Mouse (Mus musculus): ENCODE measurements at regions not wholly inside any gene's neighbourhood (a gene's known extent, or its start where the extent isn't known, plus 50 kb on each side); places are given as distances from the start of the nearest gene placed in this dataset.
A peak's percentile ranks its signal among the peaks of the same experiment; 100 is the strongest.
"Not testable (repeated sequence)": the region's sequence is repeated elsewhere in the genome, so short reads cannot be mapped to it uniquely, and the experiment has no call there.

DNA sequence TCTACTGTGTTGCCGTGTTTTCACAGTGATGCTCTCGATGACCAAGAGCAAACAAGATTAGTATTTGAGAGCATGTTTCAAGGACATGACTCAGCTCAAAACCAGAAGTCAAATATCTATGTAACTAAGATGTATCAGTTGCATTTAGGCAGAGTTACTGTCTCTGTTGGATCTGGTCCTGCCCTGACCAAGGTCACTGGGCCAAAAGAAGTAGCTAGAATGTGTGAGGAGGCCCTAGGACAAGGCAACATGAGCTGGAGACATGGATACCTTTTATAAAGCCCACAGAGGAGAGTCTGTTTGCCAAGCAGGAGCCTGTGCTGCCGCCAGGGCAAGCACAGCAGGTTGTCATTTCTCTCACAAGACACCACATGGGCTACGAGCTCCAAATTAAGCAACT is 132.6 kb downstream of the Dad1 start:
- Histone ChIP-seq H3K27ac (replicated peaks; ENCODE audit: low read depth, low read length) (no peak overlapping the region), H3K36me3 (ENCODE audit: control insufficient read depth, insufficient read depth, low read length) (no peaks in the 10 kb centered on the region), H3K4me1 (ENCODE audit: control insufficient read depth, insufficient read depth, low read length) (0 out of 2 replicates have a peak, but pooled peaks cover 5% of the 10 kb centered on the region), H3K9ac (ENCODE audit: low read depth, low read length, severe bottlenecking) (no peak overlapping the region), H3K4me2 (replicated peaks; ENCODE audit: low read depth, low read length, severe bottlenecking) (no peak overlapping the region), H3K9me3 (ENCODE audit: control insufficient read depth, low read length) (no peaks in the 10 kb centered on the region), H3K27me3 (ENCODE audit: control insufficient read depth, insufficient read depth, low read length) (no peaks in the 10 kb centered on the region), H3K4me3 (replicated peaks; ENCODE audit: low read length) (no peak overlapping the region)
- TF ChIP-seq POLR2A (IDR thresholded peaks at IDR 0.05; ENCODE audit: borderline replicate concordance, extremely low read depth, insufficient read depth, insufficient read length) = no peak
- no peak for DNase-seq (ENCODE audit: low spot score)
- no peak for ATAC-seq (ENCODE audit: low FRiP score, low read depth)
- WGBS = 68% methylated on average over 4 of the region's 4 CpGs

DNA sequence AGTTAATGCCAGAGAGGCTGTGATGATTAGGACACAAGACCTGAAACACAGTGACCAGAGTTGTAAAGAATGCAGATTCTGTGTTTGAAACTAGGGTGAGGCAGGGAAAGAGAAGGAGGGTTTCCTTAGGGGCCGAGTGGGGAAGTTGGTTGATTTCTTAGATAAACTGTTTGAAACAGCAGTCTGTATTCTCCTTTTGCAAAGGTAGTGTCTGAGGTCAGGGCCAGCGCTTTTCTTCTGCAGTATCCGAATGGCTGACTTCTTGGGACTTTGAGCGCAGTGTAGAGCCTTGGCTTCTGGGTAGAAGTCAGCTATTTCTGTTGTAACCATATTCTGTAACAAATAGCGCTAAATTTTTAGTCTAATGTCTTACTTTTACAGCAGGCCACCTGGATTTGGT is 133.7 kb downstream of the Dad1 start:
- Histone ChIP-seq H3K4me2 (replicated peaks; ENCODE audit: low read depth, low read length, severe bottlenecking) (no peak overlapping the region), H3K4me3 (replicated peaks; ENCODE audit: low read length) (no peak overlapping the region), H3K9ac (ENCODE audit: low read depth, low read length, severe bottlenecking) (no peak overlapping the region), H3K9me3 (ENCODE audit: control insufficient read depth, low read length) (no peaks in the 10 kb centered on the region), H3K4me1 (ENCODE audit: control insufficient read depth, insufficient read depth, low read length) (no peaks in the 10 kb centered on the region), H3K27ac (replicated peaks; ENCODE audit: low read depth, low read length) (no peak overlapping the region), H3K27me3 (ENCODE audit: control insufficient read depth, insufficient read depth, low read length) (no peaks in the 10 kb centered on the region), H3K36me3 (ENCODE audit: control insufficient read depth, insufficient read depth, low read length) (no peaks in the 10 kb centered on the region)
- DNase-seq (ENCODE audit: low spot score) = no peak
- no peak for TF ChIP-seq POLR2A (IDR thresholded peaks at IDR 0.05; ENCODE audit: borderline replicate concordance, extremely low read depth, insufficient read depth, insufficient read length)
- ATAC-seq (ENCODE audit: low FRiP score, low read depth) = no peak
- WGBS = 88% methylated on average over 5 of the region's 5 CpGs

DNA sequence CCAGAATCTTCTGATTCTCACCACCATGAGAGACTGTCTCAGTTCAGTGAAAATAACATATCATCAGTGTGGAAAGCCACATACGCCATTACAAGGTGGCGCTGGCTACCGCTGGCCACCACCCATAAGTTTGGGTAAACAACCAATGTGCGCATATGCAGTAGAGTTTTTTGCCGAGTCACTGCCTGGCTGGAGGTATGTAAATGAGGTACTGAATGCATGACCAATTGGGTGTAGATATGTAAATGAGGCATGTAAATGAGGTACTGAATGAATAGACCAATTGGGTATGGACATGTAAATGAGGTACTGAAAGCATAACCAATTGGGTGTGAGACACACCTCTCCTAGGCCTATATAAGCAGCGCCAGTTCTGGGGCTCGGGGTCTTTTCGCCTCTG is 136.3 kb downstream of the Dad1 start:
- not testable (repeated sequence) for H3K4me1 ChIP-seq (ENCODE audit: control insufficient read depth, insufficient read depth, low read length); H3K4me3 ChIP-seq (replicated peaks; ENCODE audit: low read length); H3K27me3 ChIP-seq (ENCODE audit: control insufficient read depth, insufficient read depth, low read length); H3K27ac ChIP-seq (replicated peaks; ENCODE audit: low read depth, low read length); H3K9me3 ChIP-seq (ENCODE audit: control insufficient read depth, low read length); ATAC-seq (ENCODE audit: low FRiP score, low read depth); DNase-seq (ENCODE audit: low spot score); H3K36me3 ChIP-seq (ENCODE audit: control insufficient read depth, insufficient read depth, low read length); H3K9ac ChIP-seq (ENCODE audit: low read depth, low read length, severe bottlenecking); H3K4me2 ChIP-seq (replicated peaks; ENCODE audit: low read depth, low read length, severe bottlenecking)
- WGBS = 92% methylated on average over 8 of the region's 8 CpGs

- no peak for TF ChIP-seq POLR2A (IDR thresholded peaks at IDR 0.05; ENCODE audit: borderline replicate concordance, extremely low read depth, insufficient read depth, insufficient read length)
- Histone ChIP-seq H3K4me2 (replicated peaks; ENCODE audit: low read depth, low read length, severe bottlenecking) (no peak overlapping the region), H3K9me3 (ENCODE audit: control insufficient read depth, low read length) (no peaks in the 10 kb centered on the region), H3K36me3 (ENCODE audit: control insufficient read depth, insufficient read depth, low read length) (no peaks in the 10 kb centered on the region), H3K4me3 (replicated peaks; ENCODE audit: low read length) (no peak overlapping the region), H3K27me3 (ENCODE audit: control insufficient read depth, insufficient read depth, low read length) (no peaks in the 10 kb centered on the region), H3K9ac (ENCODE audit: low read depth, low read length, severe bottlenecking) (no peak overlapping the region), H3K27ac (replicated peaks; ENCODE audit: low read depth, low read length) (no peak overlapping the region), H3K4me1 (ENCODE audit: control insufficient read depth, insufficient read depth, low read length) (peaks cover 24% of the 10 kb centered on the region)
- WGBS = 58% methylated on average over 2 of the region's 2 CpGs
- DNase-seq (ENCODE audit: low spot score) = no peak
- ATAC-seq (ENCODE audit: low FRiP score, low read depth) = no peak
These were observed 140.7 kb downstream of the Dad1 start for GRCm38 (mm10) chr14:54113216-54113615.

GRCm38 (mm10) chr14:54110971-54111370 is 142.9 kb downstream of the Dad1 start:
- TF ChIP-seq POLR2A (IDR thresholded peaks at IDR 0.05; ENCODE audit: borderline replicate concordance, extremely low read depth, insufficient read depth, insufficient read length) = no peak
- H3K27ac ChIP-seq (replicated peaks; ENCODE audit: low read depth, low read length) = 0 out of 2 replicates have a peak overlapping the region, but pooled peaks have one; percentile 0
- H3K36me3 ChIP-seq (ENCODE audit: control insufficient read depth, insufficient read depth, low read length) = no peaks in the 10 kb centered on the region
- H3K27me3 ChIP-seq (ENCODE audit: control insufficient read depth, insufficient read depth, low read length) = no peaks in the 10 kb centered on the region
- H3K4me1 ChIP-seq (ENCODE audit: control insufficient read depth, insufficient read depth, low read length) = peaks cover 26% of the 10 kb centered on the region
- peak; percentile 81 for DNase-seq (ENCODE audit: low spot score)
- no peaks in the 10 kb centered on the region for H3K9me3 ChIP-seq (ENCODE audit: control insufficient read depth, low read length)
- H3K4me3 ChIP-seq (replicated peaks; ENCODE audit: low read length) = no peak overlapping the region
- no peak overlapping the region for H3K4me2 ChIP-seq (replicated peaks; ENCODE audit: low read depth, low read length, severe bottlenecking)
- 34% methylated on average over 3 of the region's 3 CpGs for WGBS
- peak; percentile 87 for ATAC-seq (ENCODE audit: low FRiP score, low read depth)
- no peak overlapping the region for H3K9ac ChIP-seq (ENCODE audit: low read depth, low read length, severe bottlenecking)

GRCm38 (mm10) chr14:54109129-54109528 is 144.8 kb downstream of the Dad1 start:
- WGBS = 92% methylated on average over 1 of the region's 1 CpGs
- H3K4me1 ChIP-seq (ENCODE audit: control insufficient read depth, insufficient read depth, low read length) = peaks cover 26% of the 10 kb centered on the region
- no peak overlapping the region for H3K27ac ChIP-seq (replicated peaks; ENCODE audit: low read depth, low read length)
- no peak for ATAC-seq (ENCODE audit: low FRiP score, low read depth)
- DNase-seq (ENCODE audit: low spot score) = no peak
- no peak overlapping the region for H3K9ac ChIP-seq (ENCODE audit: low read depth, low read length, severe bottlenecking)
- H3K4me2 ChIP-seq (replicated peaks; ENCODE audit: low read depth, low read length, severe bottlenecking) = no peak overlapping the region
- no peaks in the 10 kb centered on the region for H3K27me3 ChIP-seq (ENCODE audit: control insufficient read depth, insufficient read depth, low read length)
- H3K36me3 ChIP-seq (ENCODE audit: control insufficient read depth, insufficient read depth, low read length) = no peaks in the 10 kb centered on the region
- H3K4me3 ChIP-seq (replicated peaks; ENCODE audit: low read length) = no peak overlapping the region
- no peak for TF ChIP-seq POLR2A (IDR thresholded peaks at IDR 0.05; ENCODE audit: borderline replicate concordance, extremely low read depth, insufficient read depth, insufficient read length)
- no peaks in the 10 kb centered on the region for H3K9me3 ChIP-seq (ENCODE audit: control insufficient read depth, low read length)
